Mouse (Mus musculus) stomach, embryonic 16.5 days (tissue): ENCODE results near the gene Ankef1. TPM values are rescaled to one million over a fixed set of nuclear protein-coding genes. Genes with fewer than 3 reads are reported as not detected.

Source experiments
- ATAC-seq: fragments of 200-750 bp; cut with Nextera tagmentation; 2 replicates; pipeline ENCODE4 v1.8.0; 2017; ENCODE audit warnings: moderate number of reproducible peaks, moderate TSS enrichment; ENCODE audit not compliant: insufficient read depth, low FRiP score
- H3K27ac ChIP-seq: fragments of 300-500 bp; sonication (generic); 2 replicates; pipeline ENCODE4 v1.5.1; 2014; ENCODE audit warnings: low read length
- H3K27me3 ChIP-seq: fragments of 300-500 bp; sonication (generic); 2 replicates; pipeline ENCODE4 v1.6.1; 2014; ENCODE audit warnings: low read length, control low read depth, mixed read lengths; ENCODE audit not compliant: control insufficient read depth, insufficient read depth
- H3K36me3 ChIP-seq: fragments of 300-500 bp; sonication (generic); 2 replicates; pipeline ENCODE4 v1.6.1; 2014; ENCODE audit warnings: low read length; ENCODE audit not compliant: control insufficient read depth, insufficient read depth
- H3K4me1 ChIP-seq: fragments of 300-500 bp; sonication (generic); 2 replicates; pipeline ENCODE4 v1.6.1; 2014; ENCODE audit warnings: low read length, control low read depth, mixed read lengths; ENCODE audit not compliant: control insufficient read depth, insufficient read depth
- H3K4me2 ChIP-seq: fragments of 300-500 bp; sonication (generic); 2 replicates; pipeline ENCODE4 v1.6.1; 2014; ENCODE audit warnings: low read depth, low read length, mixed read lengths
- H3K4me3 ChIP-seq: fragments of 300-500 bp; sonication (generic); replicated peaks from 2 replicates; pipeline ENCODE4 v1.5.1; 2014; ENCODE audit warnings: mild to moderate bottlenecking, low read length
- H3K9ac ChIP-seq: fragments of 300-500 bp; sonication (generic); 2 replicates; pipeline ENCODE4 v1.6.1; 2014; ENCODE audit warnings: low read length
- H3K9me3 ChIP-seq: fragments of 300-500 bp; sonication (generic); replicated peaks from 2 replicates; pipeline ENCODE4 v1.6.1; 2016; ENCODE audit warnings: low read length, control low read depth; ENCODE audit not compliant: control insufficient read depth
- WGBS: fragments of 180-500 bp; shearing (Covaris S2); extraction: QIAGEN DNeasy Blood & Tissue Kit; methylation state at CpG from one replicate; pipeline ENCODE4 v1.1.7; 2014; 5-methylcytosine and 5-hydroxymethylcytosine counted together
- polyA plus RNA-seq: library from polyadenylated mRNA; unstranded; fragments of >200 nt; fragmentation: Nextera tagmentation; extraction: Ambion mirVana; gene quantifications from 2 replicates; pipeline ENCODE4 v1.2.1, GENCODE M21; 2015

The Ankef1 gene
- polyA plus RNA-seq, 1 experiment from 2014 or later, result 0.27 TPM

- Histone ChIP-seq H3K4me1 (peaks cover 3% of the 10 kb centered on the region), H3K36me3 (no peaks in the 10 kb centered on the region), H3K9ac (no peak overlapping the region), H3K4me2 (no peak overlapping the region), H3K9me3 (no peaks in the 10 kb centered on the region), H3K4me3 (no peak overlapping the region), H3K27me3 (no peaks in the 10 kb centered on the region), H3K27ac (no peak overlapping the region)
- WGBS, result 77% methylated on average over 5 of the region's 5 CpGs
- ATAC-seq, result no peak
Observed at GRCm38 (mm10) chr2:136486986-136487385, 14.7 kb upstream of the Ankef1 start.

DNA sequence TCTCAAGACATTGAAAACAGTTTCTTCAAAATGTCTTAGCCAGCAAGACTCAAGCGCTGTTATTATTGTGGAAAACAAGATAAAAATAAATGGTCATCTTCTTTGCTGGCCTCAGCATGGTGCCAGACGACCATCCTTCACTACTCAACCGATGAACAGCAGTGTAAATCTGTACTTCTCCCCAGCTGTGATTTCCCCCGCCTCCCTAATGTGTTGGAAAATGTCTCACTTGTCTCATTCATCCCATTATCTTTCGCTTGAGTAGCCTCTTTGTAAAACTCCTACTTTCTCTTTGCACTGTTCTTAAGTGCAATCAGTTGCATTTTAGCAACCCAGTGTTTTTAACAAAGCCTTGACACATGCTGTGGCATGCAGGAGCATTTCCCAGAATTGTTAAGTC lies 9.4 kb downstream of the Ankef1 start:
- Histone ChIP-seq H3K27me3 (no peaks in the 10 kb centered on the region), H3K4me1 (no peaks in the 10 kb centered on the region), H3K9me3 (no peaks in the 10 kb centered on the region), H3K4me3 (no peak overlapping the region), H3K36me3 (no peaks in the 10 kb centered on the region), H3K9ac (no peak overlapping the region), H3K27ac (no peak overlapping the region), H3K4me2 (no peak overlapping the region)
- 58% methylated on average over 5 of the region's 5 CpGs for WGBS
- ATAC-seq, result no peak

DNA sequence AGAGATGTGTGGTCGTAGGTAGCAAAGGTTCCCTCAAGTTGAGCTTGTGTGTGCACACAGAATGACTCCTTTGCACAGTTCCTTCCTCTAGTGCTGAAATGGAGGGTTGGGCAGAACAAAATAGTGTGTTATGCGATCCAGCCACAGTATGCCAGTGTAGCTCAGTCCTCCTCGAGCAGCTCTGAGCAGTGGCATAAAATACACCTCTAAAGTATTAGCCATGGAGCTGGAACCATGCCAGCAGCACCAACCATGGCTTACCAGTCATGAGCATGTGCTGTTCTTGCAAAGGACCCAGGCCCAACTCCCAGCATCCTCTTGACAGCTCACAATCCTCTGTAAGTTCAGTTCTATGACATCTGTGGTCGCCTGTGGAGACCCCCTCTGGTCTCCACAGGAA lies 10.0 kb downstream of the Ankef1 start:
- Histone ChIP-seq H3K9ac (no peak overlapping the region), H3K4me1 (no peaks in the 10 kb centered on the region), H3K36me3 (no peaks in the 10 kb centered on the region), H3K27me3 (no peaks in the 10 kb centered on the region), H3K4me2 (no peak overlapping the region), H3K4me3 (no peak overlapping the region), H3K27ac (no peak overlapping the region), H3K9me3 (no peaks in the 10 kb centered on the region)
- no peak for ATAC-seq
- WGBS, result 82% methylated on average over 4 of the region's 4 CpGs

- Histone ChIP-seq H3K9ac (no peak overlapping the region), H3K9me3 (no peaks in the 10 kb centered on the region), H3K4me1 (no peaks in the 10 kb centered on the region), H3K27me3 (no peaks in the 10 kb centered on the region), H3K4me3 (no peak overlapping the region), H3K4me2 (no peak overlapping the region), H3K27ac (no peak overlapping the region), H3K36me3 (no peaks in the 10 kb centered on the region)
- 85% methylated on average over 5 of the region's 5 CpGs for WGBS
- ATAC-seq, result no peak
Observed at GRCm38 (mm10) chr2:136512802-136513201, 11.1 kb downstream of the Ankef1 start.

DNA sequence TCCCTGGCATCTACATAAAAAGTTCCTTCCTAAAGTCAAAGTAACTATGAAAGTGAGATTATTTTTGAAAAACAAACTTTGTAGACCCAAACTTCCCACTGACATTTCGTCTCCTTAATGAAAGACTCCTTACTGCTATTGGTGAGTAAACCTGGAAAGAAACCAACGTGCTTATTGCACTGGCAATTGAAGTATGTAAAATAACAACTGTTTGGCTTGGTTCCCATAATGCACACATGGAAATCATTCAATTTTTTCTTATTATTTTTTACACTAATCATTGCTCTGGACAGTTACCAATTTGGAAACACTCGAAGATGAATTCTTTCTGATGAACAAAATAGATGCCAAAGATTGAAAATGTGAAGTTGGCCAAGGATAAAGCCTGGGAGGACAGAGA lies 12.1 kb downstream of the Ankef1 start:
- 40% methylated on average over 3 of the region's 3 CpGs for WGBS
- Histone ChIP-seq H3K4me2 (no peak overlapping the region), H3K27ac (no peak overlapping the region), H3K9ac (no peak overlapping the region), H3K36me3 (no peaks in the 10 kb centered on the region), H3K4me1 (no peaks in the 10 kb centered on the region), H3K27me3 (no peaks in the 10 kb centered on the region), H3K4me3 (no peak overlapping the region), H3K9me3 (no peaks in the 10 kb centered on the region)
- no peak for ATAC-seq

DNA sequence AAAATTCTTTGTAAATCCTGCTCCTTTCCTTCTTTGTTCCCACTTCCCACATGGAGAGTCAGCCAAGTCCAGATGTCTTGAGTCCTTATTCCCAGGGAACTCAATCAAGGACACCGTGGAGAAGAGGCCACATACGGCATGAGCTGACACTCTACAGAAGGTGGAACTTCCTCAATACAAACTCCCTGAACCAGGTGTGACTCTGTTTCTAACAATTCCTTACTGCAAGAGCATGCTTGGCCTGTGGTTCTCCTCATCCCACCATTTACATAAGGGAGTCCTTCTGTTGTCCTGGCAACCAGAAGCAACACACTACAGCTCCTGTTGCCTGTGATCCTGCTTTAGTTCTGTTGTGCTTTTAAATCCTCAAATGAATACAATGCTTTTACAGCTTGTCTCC lies 13.8 kb downstream of the Ankef1 start:
- Histone ChIP-seq H3K9me3 (no peaks in the 10 kb centered on the region), H3K9ac (no peak overlapping the region), H3K4me3 (no peak overlapping the region), H3K4me2 (no peak overlapping the region), H3K4me1 (no peaks in the 10 kb centered on the region), H3K27ac (no peak overlapping the region), H3K36me3 (no peaks in the 10 kb centered on the region), H3K27me3 (no peaks in the 10 kb centered on the region)
- WGBS, result 68% methylated on average over 2 of the region's 2 CpGs
- ATAC-seq, result no peak

- Histone ChIP-seq H3K27me3 (no peaks in the 10 kb centered on the region), H3K9ac (no peak overlapping the region), H3K4me3 (no peak overlapping the region), H3K36me3 (no peaks in the 10 kb centered on the region), H3K4me2 (no peak overlapping the region), H3K4me1 (no peaks in the 10 kb centered on the region), H3K9me3 (no peaks in the 10 kb centered on the region), H3K27ac (no peak overlapping the region)
- no peak for ATAC-seq
- WGBS, result 83% methylated on average over 7 of the region's 7 CpGs
Observed at GRCm38 (mm10) chr2:136528937-136529336, 27.2 kb downstream of the Ankef1 start.

DNA sequence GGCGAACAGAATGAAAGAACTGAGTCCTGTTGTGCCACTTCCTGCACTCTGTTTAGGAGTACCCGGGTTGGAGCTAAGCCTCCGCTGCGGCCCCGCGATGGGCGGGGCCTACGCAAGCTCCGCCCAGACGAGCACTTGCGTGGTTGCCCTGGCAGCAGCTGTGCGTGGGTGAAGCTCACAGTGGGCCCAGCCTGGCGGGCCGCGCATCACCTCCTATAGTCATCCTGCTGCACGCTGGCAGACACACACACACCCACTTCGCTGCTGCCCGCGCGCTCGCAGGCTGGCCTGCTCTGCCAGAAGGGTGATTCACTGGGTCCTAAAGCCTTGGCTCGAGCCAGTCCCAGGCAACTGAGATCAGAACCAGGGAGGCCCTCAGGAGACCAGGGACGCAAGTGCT lies 30.3 kb downstream of the Ankef1 start:
- Histone ChIP-seq H3K27me3 (no peaks in the 10 kb centered on the region), H3K27ac (no peak overlapping the region), H3K4me1 (no peaks in the 10 kb centered on the region), H3K4me2 (peak overlapping the region; percentile 76), H3K9me3 (no peaks in the 10 kb centered on the region), H3K4me3 (peak overlapping the region; percentile 58), H3K9ac (peak overlapping the region; percentile 66), H3K36me3 (no peaks in the 10 kb centered on the region)
- 1% methylated on average over 23 of the region's 23 CpGs for WGBS
- ATAC-seq, result peak; percentile 99

DNA sequence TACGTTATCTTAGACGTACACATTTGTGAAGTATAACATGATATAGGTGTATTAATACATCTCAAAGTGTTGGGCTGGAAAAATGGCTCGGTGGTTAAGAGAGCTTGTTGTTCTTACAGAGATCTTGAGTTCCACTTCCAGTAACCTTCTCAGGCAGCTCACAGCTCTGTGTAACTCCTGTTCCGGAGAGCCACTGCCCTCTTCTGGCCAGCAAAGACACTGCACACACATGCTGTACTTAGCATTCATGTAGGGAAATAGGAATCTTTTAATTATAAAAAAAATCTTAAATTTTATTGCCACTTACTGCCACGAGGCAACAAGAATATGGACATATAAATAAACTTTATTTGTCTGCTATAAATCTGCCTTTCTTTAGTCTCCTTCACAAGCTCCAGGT lies 56.3 kb downstream of the Ankef1 start:
- 68% methylated on average over 5 of the region's 5 CpGs for WGBS

GRCm38 (mm10) chr2:136562336-136562735 lies 60.6 kb downstream of the Ankef1 start:
- 84% methylated on average over 1 of the region's 1 CpGs for WGBS
- H3K4me1 ChIP-seq, result no peaks in the 10 kb centered on the region

More for the DNA sequence above, 56.3 kb downstream of the Ankef1 start:
- no peaks in the 10 kb centered on the region for H3K4me1 ChIP-seq
- H3K9me3 ChIP-seq, result no peaks in the 10 kb centered on the region
- H3K4me2 ChIP-seq, result no peak overlapping the region
- H3K4me3 ChIP-seq, result no peak overlapping the region
- H3K27ac ChIP-seq, result no peak overlapping the region
- ATAC-seq, result no peak
- H3K9ac ChIP-seq, result no peak overlapping the region
- no peaks in the 10 kb centered on the region for H3K36me3 ChIP-seq
- no peaks in the 10 kb centered on the region for H3K27me3 ChIP-seq

More at GRCm38 (mm10) chr2:136562336-136562735, 60.6 kb downstream of the Ankef1 start:
- no peaks in the 10 kb centered on the region for H3K36me3 ChIP-seq
- H3K27me3 ChIP-seq, result no peaks in the 10 kb centered on the region
- no peak overlapping the region for H3K9ac ChIP-seq
- no peak overlapping the region for H3K4me3 ChIP-seq
- no peak overlapping the region for H3K4me2 ChIP-seq
- no peak overlapping the region for H3K27ac ChIP-seq
- no peak for ATAC-seq
- H3K9me3 ChIP-seq, result no peaks in the 10 kb centered on the region
